Mouse (Mus musculus) CH12.LX (cell line): ENCODE results near the gene Speer4d. TPM values are rescaled to one million over a fixed set of nuclear protein-coding genes. Genes with fewer than 3 reads are reported as not detected.
"Not testable (repeated sequence)": the region's sequence is repeated elsewhere in the genome, so short reads cannot be mapped to it uniquely, and the experiment has no call there.

Source experiments
- DNase-seq: peaks from one replicate; pipeline ENCODE4 v3.0.0-alpha.2; 2013; ENCODE audit errors: extremely low read depth
- H3K27ac ChIP-seq: 2 replicates; pipeline ENCODE4 v1.5.1; 2012; ENCODE audit warnings: low read depth, mild to moderate bottlenecking, control low read depth, moderate library complexity; ENCODE audit not compliant: insufficient read depth
- H3K27me3 ChIP-seq: replicated peaks from 2 replicates; pipeline ENCODE3; 2012; ENCODE audit warnings: inconsistent platforms
- H3K36me3 ChIP-seq, 2 experiments: replicated peaks in 1 of 2; 2 replicates each; pipeline versions ENCODE3 to v1.6.1; 2012; ENCODE audit warnings: inconsistent platforms in 1 of 2, low read length in 1 of 2, mild to moderate bottlenecking in 1 of 2, mixed read lengths in 1 of 2, moderate library complexity in 1 of 2; ENCODE audit not compliant: control insufficient read depth in 1 of 2, insufficient read depth in 1 of 2
- H3K4me1 ChIP-seq, 2 experiments: 2 replicates each; pipeline ENCODE4 v1.6.1; 2012; ENCODE audit warnings: inconsistent platforms in 1 of 2, moderate library complexity in 1 of 2; ENCODE audit not compliant: insufficient read depth in 2 of 2, control insufficient read depth in 1 of 2
- H3K4me2 ChIP-seq: 2 replicates; pipeline ENCODE4 v1.6.1; 2012; ENCODE audit warnings: low read depth, mild to moderate bottlenecking, control low read depth; ENCODE audit not compliant: poor library complexity, insufficient read depth, severe bottlenecking
- H3K4me3 ChIP-seq, 3 experiments: fragments of 150-350 bp in 1 of 3; sonication (generic) in 1 of 3; replicated peaks in 1 of 3; 2 replicates each; pipeline versions ENCODE3 to v1.5.1; 2011 to 2012; ENCODE audit warnings: low read depth in 2 of 3, low read length in 2 of 3, mild to moderate bottlenecking in 2 of 3, moderate library complexity in 2 of 3, control low read depth in 1 of 3, improper control_type of control experiment in 1 of 3, inconsistent platforms in 1 of 3, mixed read lengths in 1 of 3; ENCODE audit not compliant: poor library complexity in 1 of 3
- H3K79me2 ChIP-seq: replicated peaks from 2 replicates; pipeline ENCODE4 v1.6.1; 2012; ENCODE audit warnings: mild to moderate bottlenecking, moderate library complexity; ENCODE audit not compliant: control insufficient read depth, poor library complexity, insufficient read depth, severe bottlenecking; ENCODE audit errors: extremely low read depth
- H3K9ac ChIP-seq: 2 replicates; pipeline ENCODE4 v1.6.1; 2012; ENCODE audit warnings: low read depth, mild to moderate bottlenecking, control low read depth, moderate library complexity; ENCODE audit not compliant: insufficient read depth
- H3K9me3 ChIP-seq: replicated peaks from 2 replicates; pipeline ENCODE3; 2012; ENCODE audit warnings: low read length, inconsistent platforms, mixed read lengths
- CTCF ChIP-seq, 2 experiments: IDR thresholded peaks in 1 of 2; conservative IDR thresholded peaks in 1 of 2; 2 replicates each; pipeline ENCODE4 v1.5.1; 2011 to 2012; ENCODE audit warnings: low read depth in 2 of 2, low read length in 2 of 2, improper control_type of control experiment in 1 of 2, inconsistent platforms in 1 of 2, mild to moderate bottlenecking in 1 of 2, moderate library complexity in 1 of 2
- RAD21 ChIP-seq: IDR thresholded peaks from 2 replicates; pipeline ENCODE4 v1.6.1; 2011; ENCODE audit warnings: low read depth, mild to moderate bottlenecking, low read length, improper control_type of control experiment, moderate library complexity
- SMC3 ChIP-seq: IDR thresholded peaks from 2 replicates; pipeline ENCODE4 v1.6.1; 2011; ENCODE audit warnings: low read depth, low read length, improper control_type of control experiment
- ZNF384 ChIP-seq: IDR thresholded peaks from 2 replicates; pipeline ENCODE4 v1.6.1; 2012; ENCODE audit warnings: low read depth, low read length, improper control_type of control experiment, inconsistent platforms
- dilution Hi-C: fragments of 300-500 bp; cut with MboI; formaldehyde crosslinking; loops from 2 replicates; pipeline ENCODE4 v1.14.3; 2020; ENCODE audit warnings: low sequenced_read_pairs; ENCODE audit not compliant: extremely low pct_unique_long_range_greater_than_20kb, extremely low pct_ligation_motif_present
- in situ Hi-C: fragments of 300-500 bp; cut with MboI; formaldehyde crosslinking; loops from 3 replicates; pipeline ENCODE4 v1.14.3; 2019; ENCODE audit warnings: low sequenced_read_pairs, low pct_ligation_motif_present, low pct_unique_long_range_greater_than_20kb, mixed read lengths
- polyA plus RNA-seq: library from polyadenylated mRNA; unstranded; fragments of >175 nt; gene quantifications from 2 replicates; pipeline ENCODE4 v1.2.1, GENCODE M21; 2012; ENCODE audit warnings: low read depth; ENCODE audit not compliant: insufficient read length
- total RNA-seq, 2 experiments: library from RNA; depleted of rRNA; stranded (reverse); fragments of 300-350 nt in 1 of 2; fragments of >200 nt in 1 of 2; gene quantifications; 2 replicates each; pipeline ENCODE4 v1.2.3; 2012 to 2014

The Speer4d gene
- total and polyA plus RNA-seq, 3 experiments = not detected

DNA sequence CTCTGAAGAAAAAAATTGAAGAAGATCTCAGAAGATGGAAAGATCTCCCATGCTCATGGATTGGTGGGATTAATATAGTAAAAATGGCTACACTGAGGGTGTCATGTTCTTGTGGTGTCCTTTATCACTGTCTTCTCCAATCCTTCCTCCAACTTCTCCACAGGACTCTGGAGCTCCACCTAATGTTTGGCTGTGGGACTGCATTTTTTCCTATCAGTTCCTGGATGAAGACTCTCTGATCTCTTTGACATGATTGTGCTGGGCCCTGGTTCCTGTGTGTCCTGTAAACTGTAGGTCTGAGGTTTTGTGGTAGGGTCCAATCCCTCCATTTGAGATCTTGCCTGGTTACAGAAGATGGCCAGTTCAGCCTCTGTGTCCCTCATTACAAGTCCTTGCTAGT is 32.5 kb upstream of the Speer4d start:
- H3K4me3 ChIP-seq, H3K79me2 ChIP-seq, H3K9me3 ChIP-seq, in situ Hi-C loops, H3K27ac ChIP-seq, dilution Hi-C loops, H3K27me3 ChIP-seq: not testable (repeated sequence)
- peak; percentile 31 to 53; a peak in 3 of 4 replicates for TF ChIP-seq CTCF (conservative IDR thresholded peaks at IDR 0.05 in 1 of 2, IDR thresholded peaks at IDR 0.05 in 1 of 2; ENCODE audit: low read depth in 2 of 2, low read length in 2 of 2)
- TF ChIP-seq RAD21 = peak; percentile 17
- TF ChIP-seq SMC3 = peak; percentile 54
- TF ChIP-seq, all 38 proteins: peak for 3; not testable (repeated sequence) for 35
- DNase-seq = peak; percentile 70
- not testable (repeated sequence) for H3K36me3 ChIP-seq, H3K4me2 ChIP-seq, H3K4me1 ChIP-seq, H3K9ac ChIP-seq

DNA sequence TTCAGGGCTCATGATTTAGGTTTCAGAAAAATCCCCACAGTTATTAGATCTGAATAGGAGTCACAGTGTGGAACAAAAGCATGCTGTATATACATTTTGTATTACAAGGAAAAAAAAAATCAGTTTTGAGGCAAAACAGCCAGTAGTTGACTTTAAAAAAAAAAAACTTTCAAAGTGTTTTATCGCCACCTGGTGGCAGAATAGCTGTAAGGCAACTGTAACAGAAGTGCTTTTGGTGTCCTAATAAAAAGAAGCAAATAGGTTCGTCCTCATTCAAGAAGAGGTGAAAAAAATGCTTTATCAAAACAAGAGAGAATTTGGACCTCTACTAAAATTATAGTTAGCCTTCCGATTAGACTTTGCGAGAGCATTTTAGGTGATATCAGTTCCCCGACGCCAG is 30.6 kb upstream of the Speer4d start:
- in situ Hi-C loops, dilution Hi-C loops, H3K9me3 ChIP-seq, H3K9ac ChIP-seq, H3K79me2 ChIP-seq, H3K4me2 ChIP-seq, H3K27ac ChIP-seq, H3K4me1 ChIP-seq, H3K4me3 ChIP-seq, H3K27me3 ChIP-seq, H3K36me3 ChIP-seq: not testable (repeated sequence)
- DNase-seq = peak; percentile 67
- peak; percentile 56 for TF ChIP-seq RAD21
- peak; percentile 55 for TF ChIP-seq SMC3
- peak; percentile 21 to 63; a peak in 3 of 4 replicates for TF ChIP-seq CTCF (conservative IDR thresholded peaks at IDR 0.05 in 1 of 2, IDR thresholded peaks at IDR 0.05 in 1 of 2; ENCODE audit: low read depth in 2 of 2, low read length in 2 of 2)
- TF ChIP-seq ZNF384 = peak; percentile 88

DNA sequence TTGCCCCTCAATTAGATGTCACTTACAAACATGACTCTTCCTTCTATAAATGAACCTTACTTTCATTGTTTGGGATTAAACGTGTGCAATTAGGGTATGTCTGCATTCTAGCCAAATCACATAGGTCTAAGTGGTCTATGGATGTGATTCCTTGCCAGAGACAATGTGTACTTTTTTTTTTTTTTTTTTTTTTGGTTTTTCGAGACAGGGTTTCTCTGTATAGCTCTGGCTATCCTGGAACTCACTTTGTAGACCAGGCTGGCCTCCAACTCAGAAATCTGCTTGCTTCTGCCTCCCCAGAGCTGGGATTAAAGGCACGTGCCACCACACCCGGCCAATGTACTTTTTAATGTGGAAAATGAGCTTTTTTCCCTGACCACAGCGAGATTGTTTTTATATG is 28.2 kb upstream of the Speer4d start:
- H3K36me3 ChIP-seq, in situ Hi-C loops, H3K79me2 ChIP-seq, H3K9me3 ChIP-seq, H3K9ac ChIP-seq, H3K4me1 ChIP-seq, H3K27me3 ChIP-seq, H3K4me3 ChIP-seq, dilution Hi-C loops, H3K4me2 ChIP-seq, DNase-seq, H3K27ac ChIP-seq: not testable (repeated sequence)

- H3K9me3 ChIP-seq, H3K4me1 ChIP-seq, H3K4me3 ChIP-seq, H3K27ac ChIP-seq, DNase-seq, H3K9ac ChIP-seq, in situ Hi-C loops, H3K27me3 ChIP-seq, H3K4me2 ChIP-seq, H3K36me3 ChIP-seq, H3K79me2 ChIP-seq, dilution Hi-C loops: not testable (repeated sequence)
Observed at GRCm38 (mm10) chr5:15591577-15591976, 27.3 kb upstream of the Speer4d start.

GRCm38 (mm10) chr5:15598831-15599230 is 20.0 kb upstream of the Speer4d start:
- H3K9ac ChIP-seq, H3K9me3 ChIP-seq, dilution Hi-C loops, in situ Hi-C loops, H3K4me3 ChIP-seq, H3K79me2 ChIP-seq, H3K4me2 ChIP-seq, H3K27ac ChIP-seq, DNase-seq, H3K27me3 ChIP-seq, H3K4me1 ChIP-seq, H3K36me3 ChIP-seq: not testable (repeated sequence)
